Mouse (Mus musculus) bone marrow, adult 2 months (tissue): ENCODE measurements at regions not wholly inside any gene's neighbourhood (a gene's known extent, or its start where the extent isn't known, plus 50 kb on each side); places are given as distances from the start of the nearest gene placed in this dataset.

Source experiments
- H3K27ac ChIP-seq: fragments of 200-500 bp; 2 replicates; pipeline ENCODE4 v1.5.1; 2012; ENCODE audit warnings: low read depth, mild to moderate bottlenecking, control low read depth, inconsistent platforms, low read length; ENCODE audit not compliant: control insufficient read depth, poor library complexity, insufficient read depth
- H3K4me1 ChIP-seq: fragments of 200-500 bp; 2 replicates; pipeline ENCODE4 v1.6.1; 2011; ENCODE audit warnings: low read length; ENCODE audit not compliant: control insufficient read depth, insufficient read depth
- H3K4me3 ChIP-seq: fragments of 200-500 bp; replicated peaks from 2 replicates; pipeline ENCODE3; 2011; ENCODE audit warnings: mild to moderate bottlenecking, low read depth, low read length, control low read depth; ENCODE audit not compliant: control insufficient read depth
- CTCF ChIP-seq: fragments of 200-500 bp; IDR thresholded peaks from 2 replicates; pipeline ENCODE4 v1.5.1; 2011; ENCODE audit warnings: low read length, control low read depth; ENCODE audit not compliant: control insufficient read depth, insufficient read depth
- POLR2A ChIP-seq: fragments of 200-500 bp; IDR thresholded peaks from 2 replicates; pipeline ENCODE4 v1.6.1; 2011; ENCODE audit warnings: low read depth, mild to moderate bottlenecking, control low read depth, low read length, borderline replicate concordance; ENCODE audit not compliant: control insufficient read depth
- WGBS: fragments of 180-500 bp; shearing (Covaris S2); methylation state at CpG from one replicate; pipeline ENCODE4 v1.1.7; 2018; 5-methylcytosine and 5-hydroxymethylcytosine counted together

DNA sequence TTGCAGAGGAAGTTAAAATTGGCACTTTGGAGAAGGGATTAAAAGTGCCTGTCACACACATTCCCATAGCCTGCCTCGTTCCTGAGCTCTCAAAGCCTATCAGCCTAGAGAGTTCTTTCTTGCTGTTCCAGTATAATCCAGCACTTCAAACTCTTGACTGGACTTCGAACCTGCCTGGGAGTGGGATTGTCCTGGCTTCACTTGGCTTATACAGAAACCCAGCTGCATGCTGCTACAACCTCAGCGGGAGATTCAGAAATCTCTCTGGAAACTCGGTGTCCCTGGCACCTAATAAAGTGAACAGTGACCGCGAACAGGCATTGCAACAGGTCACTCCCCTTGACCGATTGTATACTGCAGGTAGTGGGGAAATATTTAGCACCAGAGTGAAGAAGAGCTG lies 149.1 kb upstream of the Mast4 start:
- H3K4me3 ChIP-seq: no peak overlapping the region
- no peaks in the 10 kb centered on the region for H3K4me1 ChIP-seq
- TF ChIP-seq POLR2A (no peak), CTCF (no peak)
- 78% methylated on average over 7 of the region's 7 CpGs for WGBS
- no peak overlapping the region for H3K27ac ChIP-seq

GRCm38 (mm10) chr13:103476328-103476727 lies 142.0 kb upstream of the Mast4 start:
- Histone ChIP-seq H3K4me1 (no peaks in the 10 kb centered on the region), H3K4me3 (no peak overlapping the region), H3K27ac (no peak overlapping the region)
- 70% methylated on average over 6 of the region's 6 CpGs for WGBS
- TF ChIP-seq POLR2A (no peak), CTCF (no peak)

- Histone ChIP-seq H3K27ac (no peak overlapping the region), H3K4me3 (no peak overlapping the region), H3K4me1 (no peaks in the 10 kb centered on the region)
- 69% methylated on average over 6 of the region's 6 CpGs for WGBS
- TF ChIP-seq POLR2A (no peak), CTCF (no peak)
Measured at GRCm38 (mm10) chr13:103472216-103472615, 137.9 kb upstream of the Mast4 start.

GRCm38 (mm10) chr13:103470141-103470540 lies 135.8 kb upstream of the Mast4 start:
- TF ChIP-seq POLR2A: no peak
- WGBS: 83% methylated on average over 6 of the region's 6 CpGs
- Histone ChIP-seq H3K4me1 (no peaks in the 10 kb centered on the region), H3K4me3 (no peak overlapping the region), H3K27ac (no peak overlapping the region)

GRCm38 (mm10) chr13:103460499-103460898 lies 126.2 kb upstream of the Mast4 start:
- 75% methylated on average over 4 of the region's 4 CpGs for whole genome bisulfite sequencing

GRCm38 (mm10) chr13:103459486-103460147 lies 125.3 kb upstream of the Mast4 start:
- Histone ChIP-seq H3K27ac (no peak overlapping the region), H3K4me3 (no peak overlapping the region), H3K4me1 (no peaks in the 10 kb centered on the region)
- TF ChIP-seq CTCF (no peak), POLR2A (no peak)
- WGBS: 86% methylated on average over 13 of the region's 13 CpGs

More at GRCm38 (mm10) chr13:103460499-103460898, 126.2 kb upstream of the Mast4 start:
- Histone ChIP-seq H3K4me3 (no peak overlapping the region), H3K4me1 (no peaks in the 10 kb centered on the region), H3K27ac (no peak overlapping the region)
- TF ChIP-seq CTCF (no peak), POLR2A (no peak)

DNA sequence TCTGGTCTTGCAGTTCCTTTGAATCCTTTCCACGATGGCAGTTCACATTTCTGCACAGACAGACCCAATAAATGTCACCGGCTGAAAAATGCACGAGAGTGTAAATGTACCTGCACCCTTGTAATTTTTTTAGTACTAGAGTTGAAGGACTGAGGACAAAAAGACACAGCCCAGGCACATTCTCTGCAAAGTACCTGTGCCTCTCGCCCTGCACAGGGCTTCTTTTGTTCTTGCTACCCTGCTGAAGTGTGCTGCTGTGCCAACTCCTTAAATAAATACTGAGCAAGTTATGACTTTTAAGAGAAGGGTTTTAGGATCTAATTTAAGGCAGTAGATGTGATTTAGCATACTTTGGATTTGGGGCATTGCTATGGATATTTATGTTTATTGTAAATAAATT lies 118.5 kb upstream of the Mast4 start:
- 79% methylated on average over 4 of the region's 4 CpGs for WGBS
- Histone ChIP-seq H3K4me3 (no peak overlapping the region), H3K27ac (no peak overlapping the region), H3K4me1 (no peaks in the 10 kb centered on the region)
- no peak for TF ChIP-seq POLR2A
- no peak for TF ChIP-seq CTCF

GRCm38 (mm10) chr13:103430589-103430988 lies 96.3 kb upstream of the Mast4 start:
- 83% methylated on average over 3 of the region's 3 CpGs for WGBS
- Histone ChIP-seq H3K4me1 (no peaks in the 10 kb centered on the region), H3K27ac (no peak overlapping the region), H3K4me3 (no peak overlapping the region)
- TF ChIP-seq CTCF (no peak), POLR2A (no peak)

DNA sequence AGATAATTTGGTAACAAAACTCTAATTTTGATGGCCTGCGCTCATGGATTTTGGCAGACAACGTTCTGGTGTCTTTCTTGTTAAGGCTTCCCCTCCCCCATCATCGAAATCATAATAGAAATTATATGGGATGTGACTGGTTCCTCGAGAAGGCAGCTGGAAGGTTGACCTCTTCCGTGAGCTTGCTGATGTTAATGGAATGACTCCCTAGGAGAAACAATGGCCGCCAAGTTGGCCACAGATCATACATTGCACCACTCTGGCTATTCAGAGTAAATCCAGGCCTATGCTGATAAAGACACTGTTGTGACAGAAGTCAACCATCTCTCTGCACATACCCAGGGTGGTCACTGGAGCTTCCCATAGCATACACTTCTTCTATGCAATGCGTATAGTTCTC lies 89.7 kb upstream of the Mast4 start:
- TF ChIP-seq CTCF (no peak), POLR2A (no peak)

More for the DNA sequence above, 89.7 kb upstream of the Mast4 start:
- WGBS: 83% methylated on average over 7 of the region's 7 CpGs
- Histone ChIP-seq H3K27ac (no peak overlapping the region), H3K4me1 (no peaks in the 10 kb centered on the region), H3K4me3 (no peak overlapping the region)
